In genomic region chr1:186358011-186358670, GRCm38 (mm10) we compare ENCODE assay signal across 8 mouse cellular contexts.
DNase-seq lines count a peak whose midpoint lies in the region; ATAC-seq lines count a peak whose summit lies in the region.

No protein-coding gene starts in this region.

- H3K9me3 ChIP-seq in heart, embryonic 11.5 days (replicated peaks; ENCODE audit: control insufficient read depth, low read length) = no peaks in the 10 kb centered on the region
- no peaks in the 10 kb centered on the region for H3K9me3 ChIP-seq in heart, embryonic 10.5 days
- H3K9me3 ChIP-seq in limb, embryonic 11.5 days (ENCODE audit: control insufficient read depth, low read length) = no peaks in the 10 kb centered on the region

- no peaks in the 10 kb centered on the region for H3K27me3 ChIP-seq in heart, embryonic 11.5 days (ENCODE audit: control insufficient read depth, insufficient read depth, low read length)
- no peaks in the 10 kb centered on the region for H3K27me3 ChIP-seq in heart, embryonic 10.5 days (ENCODE audit: insufficient read depth, poor library complexity, severe bottlenecking)
- no peaks in the 10 kb centered on the region for H3K27me3 ChIP-seq in limb, embryonic 11.5 days (ENCODE audit: control insufficient read depth, insufficient read depth, low read length)

- no peak overlapping the region for H3K4me3 ChIP-seq in heart, embryonic 11.5 days (ENCODE audit: low read depth, low read length)
- H3K4me3 ChIP-seq in heart, embryonic 10.5 days = no peak overlapping the region
- no peak overlapping the region for H3K4me3 ChIP-seq in limb, embryonic 11.5 days (ENCODE audit: low read depth, low read length)

- no peaks in the 10 kb centered on the region for H3K4me1 ChIP-seq in heart, embryonic 11.5 days (ENCODE audit: control insufficient read depth, insufficient read depth, low read length)
- H3K4me1 ChIP-seq in heart, embryonic 10.5 days = peaks cover 7% of the 10 kb centered on the region
- H3K4me1 ChIP-seq in limb, embryonic 11.5 days (ENCODE audit: control insufficient read depth, insufficient read depth, low read length) = peaks cover 2% of the 10 kb centered on the region; the same call in 1 of the 2 replicates

- no peak overlapping the region for H3K9ac ChIP-seq in heart, embryonic 11.5 days (ENCODE audit: low read depth, low read length)
- H3K9ac ChIP-seq in limb, embryonic 11.5 days (ENCODE audit: low read length) = no peak overlapping the region

- peak; percentile 98 for DNase-seq in heart, adult 11 months
- peak; percentile 2 for DNase-seq in adrenal gland, postnatal 25 days
- DNase-seq in heart, embryonic 10.5 days (ENCODE audit: low spot score) = no peak
- peak; percentile 28 for DNase-seq in limb, embryonic 11.5 days (ENCODE audit: low spot score)
- DNase-seq in layer of hippocampus, postnatal 36 days = no peak
- no peak for DNase-seq in thymus, postnatal 14 days
- DNase-seq in cerebellum, adult 8-10 months = no peak

- no peak overlapping the region for H3K4me2 ChIP-seq in heart, embryonic 11.5 days
- H3K4me2 ChIP-seq in limb, embryonic 11.5 days (ENCODE audit: low read depth, severe bottlenecking) = no peak overlapping the region

- no peaks in the 10 kb centered on the region for H3K36me3 ChIP-seq in heart, embryonic 11.5 days (ENCODE audit: control insufficient read depth, insufficient read depth, low read length)
- no peaks in the 10 kb centered on the region for H3K36me3 ChIP-seq in heart, embryonic 10.5 days
- no peaks in the 10 kb centered on the region for H3K36me3 ChIP-seq in limb, embryonic 11.5 days (ENCODE audit: control insufficient read depth, insufficient read depth, low read length)

- ATAC-seq in heart, embryonic 11.5 days (replicated peaks; ENCODE audit: insufficient number of reproducible peaks, low FRiP score, low TSS enrichment) = no peak
- no peak for ATAC-seq in limb, embryonic 11.5 days (ENCODE audit: insufficient number of reproducible peaks, low FRiP score, low TSS enrichment, low read depth)

- H3K27ac ChIP-seq in heart, embryonic 11.5 days (ENCODE audit: low read depth, low read length) = no peak overlapping the region
- H3K27ac ChIP-seq in heart, embryonic 10.5 days = peak overlapping the region; percentile 13; the same call in 1 of the 2 replicates
- no peak overlapping the region; the same call in 1 of the 2 replicates for H3K27ac ChIP-seq in limb, embryonic 11.5 days (replicated peaks; ENCODE audit: low read depth, low read length)

- 42% methylated on average over 15 of the region's 15 CpGs for WGBS in heart, embryonic 11.5 days (ENCODE audit: insufficient replicate concordance)
- 45% methylated on average over 15 of the region's 15 CpGs for WGBS in heart, embryonic 10.5 days
- WGBS in limb, embryonic 11.5 days = 48% methylated on average over 15 of the region's 15 CpGs

Comparison
In these comparisons a context has a peak if more than half of its experiments do, and no peak if none do; other contexts are left out.
1. DNase-seq: peak in heart, adult 11 months (single experiment), adrenal gland, postnatal 25 days (single experiment) and limb, embryonic 11.5 days (single experiment); none in heart, embryonic 10.5 days (single experiment), layer of hippocampus, postnatal 36 days (0 of 2), thymus, postnatal 14 days (single experiment) and cerebellum, adult 8-10 months (single experiment).